In genomic region chr7:80605557-80605930, GRCm38 (mm10) we compare ENCODE assay signal across 17 mouse cellular contexts.
DNase-seq lines count a peak whose midpoint lies in the region; ATAC-seq and TF ChIP-seq lines count a peak whose summit lies in the region.
"Had no signal": no experiment of that assay in that cellular context is flagged by ENCODE, and none has a peak within 500 bp of the region (broad histone marks: within the 10 kb centered on the region; RNA-seq: fewer than 3 reads in every experiment).

No protein-coding gene starts in this region.

- H3K4me2 ChIP-seq in forebrain, embryonic 13.5 days: no peak overlapping the region
- no peak overlapping the region for H3K4me2 ChIP-seq in liver, embryonic 11.5 days
- H3K4me2 ChIP-seq in stomach, postnatal 0 days (replicated peaks; ENCODE audit: low read depth): no peak overlapping the region
- H3K4me2 ChIP-seq: embryonic facial prominence, embryonic 12.5 days; heart, embryonic 11.5 days; neural tube, embryonic 12.5 days had no signal

- DNase-seq in forebrain, embryonic 10.5 days (ENCODE audit: extremely low spot score, low spot score): peak; percentile 23
- no peak for DNase-seq in liver, adult 2 months (ENCODE audit: extremely low read depth, low read depth, low spot score)
- no peak for DNase-seq in liver, embryonic 11.5 days (ENCODE audit: low spot score)
- peak; percentile 26 for DNase-seq in urinary bladder, postnatal 14 days (ENCODE audit: low spot score)
- no peak for DNase-seq in urinary bladder, postnatal 10 days (ENCODE audit: low spot score)
- no peak for DNase-seq in stomach, postnatal 0 days (ENCODE audit: low spot score)
- DNase-seq in cerebellum, adult 9-10 months: no peak
- DNase-seq: cerebellum, adult 9-11 months; kidney, adult 8-10 months; lung, adult 2 months; thymus, adult 18-20 months had no signal

- 6% methylated on average over 10 of the region's 10 CpGs for WGBS in forebrain, embryonic 10.5 days
- WGBS in forebrain, embryonic 13.5 days: 5% methylated on average over 10 of the region's 10 CpGs
- 33% methylated on average over 10 of the region's 10 CpGs for WGBS in liver, adult 2 months
- 49% methylated on average over 10 of the region's 10 CpGs for WGBS in liver, embryonic 11.5 days
- 36% methylated on average over 10 of the region's 10 CpGs for WGBS in stomach, postnatal 0 days

- no peaks in the 10 kb centered on the region for H3K9me3 ChIP-seq in forebrain, embryonic 10.5 days
- no peaks in the 10 kb centered on the region for H3K9me3 ChIP-seq in forebrain, embryonic 13.5 days (replicated peaks)
- no peaks in the 10 kb centered on the region for H3K9me3 ChIP-seq in liver, embryonic 11.5 days (ENCODE audit: control insufficient read depth, low read length)
- no peaks in the 10 kb centered on the region for H3K9me3 ChIP-seq in stomach, postnatal 0 days (ENCODE audit: control insufficient read depth, low read length)
- H3K9me3 ChIP-seq: embryonic facial prominence, embryonic 12.5 days; neural tube, embryonic 12.5 days had no signal

- no peak for TF ChIP-seq POLR2A in liver, adult 2 months (IDR thresholded peaks at IDR 0.05; ENCODE audit: extremely low read depth, insufficient read depth, low read length)

- no peaks in the 10 kb centered on the region for H3K79me2 ChIP-seq in liver, adult 2 months (ENCODE audit: control insufficient read depth, insufficient read depth, low read length)

- H3K27ac ChIP-seq in forebrain, embryonic 10.5 days: peak overlapping the region; percentile 21; the same call in 1 of the 2 replicates
- no peak overlapping the region for H3K27ac ChIP-seq in forebrain, embryonic 13.5 days
- H3K27ac ChIP-seq in liver, adult 2 months (replicated peaks; ENCODE audit: insufficient read depth, low read depth, low read length): peak overlapping the region; percentile 31
- no peak overlapping the region for H3K27ac ChIP-seq in liver, embryonic 11.5 days (ENCODE audit: low read depth, low read length)
- no peak overlapping the region for H3K27ac ChIP-seq in stomach, postnatal 0 days (replicated peaks)
- H3K27ac ChIP-seq: embryonic facial prominence, embryonic 12.5 days; macrophage; neural tube, embryonic 12.5 days had no signal

- H3K4me1 ChIP-seq in forebrain, embryonic 10.5 days: peaks cover 26% of the 10 kb centered on the region
- H3K4me1 ChIP-seq in forebrain, embryonic 13.5 days: no peaks in the 10 kb centered on the region
- H3K4me1 ChIP-seq in liver, adult 2 months (ENCODE audit: control insufficient read depth, insufficient read depth, low read length): peaks cover 3% of the 10 kb centered on the region; the same call in 1 of the 2 replicates
- H3K4me1 ChIP-seq in liver, embryonic 11.5 days (replicated peaks; ENCODE audit: control insufficient read depth, insufficient read depth, low read length): no peaks in the 10 kb centered on the region
- no peaks in the 10 kb centered on the region for H3K4me1 ChIP-seq in stomach, postnatal 0 days (replicated peaks; ENCODE audit: control insufficient read depth, insufficient read depth)
- H3K4me1 ChIP-seq: neural tube, embryonic 12.5 days had no signal

- no peaks in the 10 kb centered on the region; the same call in 1 of the 2 replicates for H3K36me3 ChIP-seq in forebrain, embryonic 10.5 days (replicated peaks)
- peaks cover 16% of the 10 kb centered on the region; the same call in 1 of the 2 replicates for H3K36me3 ChIP-seq in forebrain, embryonic 13.5 days (ENCODE audit: poor library complexity, severe bottlenecking)
- H3K36me3 ChIP-seq in liver, adult 2 months (ENCODE audit: control insufficient read depth, insufficient read depth, low read length): peaks cover 16% of the 10 kb centered on the region; the same call in 1 of the 2 replicates
- H3K36me3 ChIP-seq in liver, embryonic 11.5 days (ENCODE audit: control insufficient read depth, insufficient read depth, low read length): no peaks in the 10 kb centered on the region; the same call in 1 of the 2 replicates
- no peaks in the 10 kb centered on the region for H3K36me3 ChIP-seq in stomach, postnatal 0 days (ENCODE audit: control insufficient read depth, insufficient read depth, low read length)

- no peaks in the 10 kb centered on the region for H3K27me3 ChIP-seq in forebrain, embryonic 10.5 days (ENCODE audit: poor library complexity, severe bottlenecking)
- no peaks in the 10 kb centered on the region for H3K27me3 ChIP-seq in forebrain, embryonic 13.5 days
- no peaks in the 10 kb centered on the region for H3K27me3 ChIP-seq in liver, adult 2 months (ENCODE audit: control insufficient read depth, insufficient read depth, low read length)
- no peaks in the 10 kb centered on the region for H3K27me3 ChIP-seq in liver, embryonic 11.5 days (replicated peaks; ENCODE audit: control insufficient read depth, insufficient read depth, low read length)
- H3K27me3 ChIP-seq in stomach, postnatal 0 days (ENCODE audit: control insufficient read depth, insufficient read depth, low read length): no peaks in the 10 kb centered on the region
- H3K27me3 ChIP-seq: CH12.LX; embryonic facial prominence, embryonic 12.5 days; neural tube, embryonic 12.5 days had no signal

- no peak for TF ChIP-seq EP300 in stomach, postnatal 0 days (optimal IDR thresholded peaks at IDR 0.05)

- TF ChIP-seq CTCF in liver, adult 2 months (IDR thresholded peaks at IDR 0.05; ENCODE audit: low read depth, low read length): no peak
- no peak for TF ChIP-seq CTCF in stomach, postnatal 0 days (IDR thresholded peaks at IDR 0.05; ENCODE audit: low read depth)

- no peak for ATAC-seq in forebrain, embryonic 13.5 days
- no peak for ATAC-seq in liver, embryonic 11.5 days (replicated peaks; ENCODE audit: low FRiP score)
- no peak for ATAC-seq in stomach, postnatal 0 days (ENCODE audit: low FRiP score, low TSS enrichment)

- peak overlapping the region; percentile 10; the same call in 1 of the 2 replicates for H3K4me3 ChIP-seq in forebrain, embryonic 10.5 days
- H3K4me3 ChIP-seq in forebrain, embryonic 13.5 days: no peak overlapping the region
- no peak overlapping the region for H3K4me3 ChIP-seq in liver, adult 2 months (ENCODE audit: insufficient read depth, low read depth, low read length)
- H3K4me3 ChIP-seq in liver, embryonic 11.5 days (ENCODE audit: low read depth, low read length): no peak overlapping the region
- no peak overlapping the region for H3K4me3 ChIP-seq in stomach, postnatal 0 days (ENCODE audit: low read depth, low read length)
- H3K4me3 ChIP-seq: embryonic facial prominence, embryonic 12.5 days; neural tube, embryonic 12.5 days had no signal

- H3K9ac ChIP-seq in forebrain, embryonic 13.5 days: no peak overlapping the region
- peak overlapping the region; percentile 34 for H3K9ac ChIP-seq in liver, adult 2 months (ENCODE audit: low read depth, low read length)
- H3K9ac ChIP-seq in liver, embryonic 11.5 days (ENCODE audit: low read depth, low read length): no peak overlapping the region
- peak overlapping the region; percentile 27; the same call in 1 of the 2 replicates for H3K9ac ChIP-seq in stomach, postnatal 0 days (ENCODE audit: low read length)
- H3K9ac ChIP-seq: embryonic facial prominence, embryonic 12.5 days; neural tube, embryonic 12.5 days had no signal

Comparison
In these comparisons a context has a peak if more than half of its experiments do, and no peak if none do; other contexts are left out.
1. DNase-seq: peak in forebrain, embryonic 10.5 days (single experiment) and urinary bladder, postnatal 14 days (single experiment); none in liver, adult 2 months (single experiment), liver, embryonic 11.5 days (single experiment), urinary bladder, postnatal 10 days (single experiment), stomach, postnatal 0 days (single experiment) and cerebellum, adult 9-10 months (single experiment).
2. H3K27ac ChIP-seq: peak in forebrain, embryonic 10.5 days (single experiment) and liver, adult 2 months (single experiment); none in forebrain, embryonic 13.5 days (single experiment), liver, embryonic 11.5 days (single experiment) and stomach, postnatal 0 days (single experiment).
3. H3K9ac ChIP-seq: peak in liver, adult 2 months (single experiment) and stomach, postnatal 0 days (single experiment); none in forebrain, embryonic 13.5 days (single experiment) and liver, embryonic 11.5 days (single experiment).